Mouse (Mus musculus) kidney, adult 8-10 months (tissue): ENCODE data around the gene Adora3.
A peak's percentile ranks its signal among the peaks of the same experiment; 100 is the strongest.
"Not testable (repeated sequence)": the region's sequence is repeated elsewhere in the genome, so short reads cannot be mapped to it uniquely, and the experiment has no call there.

Experiments
- DNase-seq, 2 experiments: peaks; one replicate each; pipeline ENCODE4 v3.0.0; 2022

Adora3 gene

GRCm38 (mm10) chr3:105904721-105905120 lies 34.1 kb downstream of the Adora3 start:
- no peak for DNase-seq

GRCm38 (mm10) chr3:105907956-105908655 lies 37.4 kb downstream of the Adora3 start:
- DNase-seq = no peak

- DNase-seq = no peak
These were observed 38.3 kb downstream of the Adora3 start for GRCm38 (mm10) chr3:105908976-105909375.

- no peak for DNase-seq
These were observed 40.0 kb downstream of the Adora3 start for GRCm38 (mm10) chr3:105910519-105911190.

GRCm38 (mm10) chr3:105912097-105912880 lies 41.6 kb downstream of the Adora3 start:
- DNase-seq = no peak

GRCm38 (mm10) chr3:105913839-105914681 lies 43.4 kb downstream of the Adora3 start:
- no peak for DNase-seq

- no peak for DNase-seq
These were observed 44.6 kb downstream of the Adora3 start for GRCm38 (mm10) chr3:105915281-105915680.

GRCm38 (mm10) chr3:105916455-105916854 lies 45.8 kb downstream of the Adora3 start:
- not testable (repeated sequence) for DNase-seq

GRCm38 (mm10) chr3:105917656-105918354 lies 47.1 kb downstream of the Adora3 start:
- no peak for DNase-seq

GRCm38 (mm10) chr3:105918355-105918745 lies 47.7 kb downstream of the Adora3 start:
- DNase-seq = no peak

GRCm38 (mm10) chr3:105920743-105921142 lies 50.1 kb downstream of the Adora3 start:
- not testable (repeated sequence) for DNase-seq

GRCm38 (mm10) chr3:105921959-105922358 lies 51.3 kb downstream of the Adora3 start:
- DNase-seq = no peak

- DNase-seq = no peak
These were observed 54.0 kb downstream of the Adora3 start for GRCm38 (mm10) chr3:105924616-105925015.

GRCm38 (mm10) chr3:105927561-105928194 lies 57.0 kb downstream of the Adora3 start:
- DNase-seq = peak in 1 of 2 experiments; percentile 17

- no peak for DNase-seq
These were observed 57.5 kb downstream of the Adora3 start for GRCm38 (mm10) chr3:105928195-105928569.

GRCm38 (mm10) chr3:105928781-105929180 lies 58.1 kb downstream of the Adora3 start:
- DNase-seq = no peak

GRCm38 (mm10) chr3:105929821-105930220 lies 59.2 kb downstream of the Adora3 start:
- no peak for DNase-seq

GRCm38 (mm10) chr3:105931095-105931494 lies 60.4 kb downstream of the Adora3 start:
- DNase-seq = no peak

- no peak for DNase-seq
These were observed 61.8 kb downstream of the Adora3 start, which contains the start of gene I830077J02Rik for GRCm38 (mm10) chr3:105932240-105933071. Gene I830077J02Rik, minus strand, starts transcription at chr3:105932664.

- no peak for DNase-seq
These were observed 63.3 kb downstream of the Adora3 start for GRCm38 (mm10) chr3:105933926-105934325.
